Comparison of ENCODE assay signal across 7 mouse cellular contexts in genomic region chr11:120950281-120951202, GRCm38 (mm10). TPM values are rescaled to one million over a fixed set of nuclear protein-coding genes. Genes with fewer than 3 reads are reported as not detected.
DNase-seq lines count a peak whose midpoint lies in the region; ATAC-seq and TF ChIP-seq lines count a peak whose summit lies in the region.

No protein-coding gene starts in this region.

- peak overlapping the region; percentile 3 for H3K9ac ChIP-seq in embryonic facial prominence, embryonic 15.5 days
- peak overlapping the region; percentile 57 for H3K9ac ChIP-seq in limb, embryonic 14.5 days (ENCODE audit: low read depth, low read length, severe bottlenecking)
- peak overlapping the region; percentile 52 for H3K9ac ChIP-seq in midbrain, embryonic 16.5 days (ENCODE audit: low read depth, low read length)

- peak; percentile 91 to 93 for DNase-seq in heart, adult 9 months (ENCODE audit: low spot score in 2 of 2)
- DNase-seq in kidney, adult 9 months, result peak; percentile 89
- DNase-seq in limb, embryonic 14.5 days (ENCODE audit: low spot score), result peak; percentile 91
- DNase-seq in spleen, adult 2 months (ENCODE audit: low read depth in 1 of 2, low spot score in 2 of 2), result peak in 1 of 2 experiments; percentile 58

- peak overlapping the region; percentile 76 for H3K4me3 ChIP-seq in bone marrow, adult 2 months (replicated peaks; ENCODE audit: control insufficient read depth, low read depth, low read length)
- H3K4me3 ChIP-seq in embryonic facial prominence, embryonic 15.5 days (replicated peaks), result peak overlapping the region; percentile 58
- peak overlapping the region; percentile 56 for H3K4me3 ChIP-seq in limb, embryonic 14.5 days (replicated peaks; ENCODE audit: low read length)
- peak overlapping the region; percentile 39 for H3K4me3 ChIP-seq in midbrain, embryonic 16.5 days (ENCODE audit: low read depth, low read length)
- H3K4me3 ChIP-seq in spleen, adult 2 months (ENCODE audit: extremely low read depth, insufficient read depth, insufficient read length), result peak overlapping the region; percentile 46; the same call in 1 of the 2 replicates

- WGBS in bone marrow, adult 2 months, result 14% methylated on average over 39 of the region's 39 CpGs
- WGBS in embryonic facial prominence, embryonic 15.5 days, result 3% methylated on average over 39 of the region's 39 CpGs
- 2% methylated on average over 39 of the region's 39 CpGs for WGBS in limb, embryonic 14.5 days
- 2% methylated on average over 39 of the region's 39 CpGs for WGBS in midbrain, embryonic 16.5 days
- WGBS in spleen, adult 2 months, result 14% methylated on average over 39 of the region's 39 CpGs

- H3K27ac ChIP-seq in bone marrow, adult 2 months (ENCODE audit: control insufficient read depth, insufficient read depth, low read depth, low read length, poor library complexity), result peak overlapping the region; percentile 27
- peak overlapping the region; percentile 71 for H3K27ac ChIP-seq in embryonic facial prominence, embryonic 15.5 days (replicated peaks)
- peak overlapping the region; percentile 67; the same call in 1 of the 2 replicates for H3K27ac ChIP-seq in limb, embryonic 14.5 days (replicated peaks; ENCODE audit: low read depth, low read length)
- H3K27ac ChIP-seq in midbrain, embryonic 16.5 days (ENCODE audit: low read length), result no peak overlapping the region
- H3K27ac ChIP-seq in spleen, adult 2 months (ENCODE audit: insufficient read depth, low read length), result no peak overlapping the region

- no peak for TF ChIP-seq CTCF in bone marrow, adult 2 months (IDR thresholded peaks at IDR 0.05; ENCODE audit: control insufficient read depth, insufficient read depth, low read length)
- TF ChIP-seq CTCF in spleen, adult 2 months (IDR thresholded peaks at IDR 0.05; ENCODE audit: extremely low read depth, insufficient read depth, insufficient read length, insufficient replicate concordance), result no peak

- peak; percentile 80 for ATAC-seq in embryonic facial prominence, embryonic 15.5 days (ENCODE audit: insufficient number of reproducible peaks, low FRiP score, low TSS enrichment, low read depth)
- peak; percentile 86 for ATAC-seq in limb, embryonic 14.5 days (ENCODE audit: low FRiP score, low read depth)
- peak; percentile 54 for ATAC-seq in midbrain, embryonic 16.5 days

- TF ChIP-seq POLR2A in bone marrow, adult 2 months (IDR thresholded peaks at IDR 0.05; ENCODE audit: borderline replicate concordance, control insufficient read depth, low read depth, low read length), result no peak
- 0 out of 2 replicates have a peak, but pooled peaks have one; percentile 17 for TF ChIP-seq POLR2A in limb, embryonic 14.5 days (IDR thresholded peaks at IDR 0.05; ENCODE audit: borderline replicate concordance, extremely low read depth, insufficient read depth, insufficient read length)
- no peak for TF ChIP-seq POLR2A in spleen, adult 2 months (IDR thresholded peaks at IDR 0.05; ENCODE audit: low read depth, low read length)

- peaks cover 7% of the 10 kb centered on the region for H3K36me3 ChIP-seq in embryonic facial prominence, embryonic 15.5 days
- peaks cover 13% of the 10 kb centered on the region for H3K36me3 ChIP-seq in limb, embryonic 14.5 days (ENCODE audit: control insufficient read depth, insufficient read depth, low read length)
- H3K36me3 ChIP-seq in midbrain, embryonic 16.5 days (ENCODE audit: control insufficient read depth, insufficient read depth, low read length), result no peaks in the 10 kb centered on the region
- H3K36me3 ChIP-seq in spleen, adult 2 months (ENCODE audit: control insufficient read depth, insufficient read depth, low read length), result no peaks in the 10 kb centered on the region

- no peaks in the 10 kb centered on the region for H3K9me3 ChIP-seq in embryonic facial prominence, embryonic 15.5 days (replicated peaks)
- no peaks in the 10 kb centered on the region for H3K9me3 ChIP-seq in limb, embryonic 14.5 days (ENCODE audit: control insufficient read depth, low read length)
- no peaks in the 10 kb centered on the region for H3K9me3 ChIP-seq in midbrain, embryonic 16.5 days (replicated peaks; ENCODE audit: control insufficient read depth, low read length, poor library complexity, severe bottlenecking)

- peak overlapping the region; percentile 79 for H3K4me2 ChIP-seq in embryonic facial prominence, embryonic 15.5 days (replicated peaks)
- peak overlapping the region; percentile 83 for H3K4me2 ChIP-seq in limb, embryonic 14.5 days (replicated peaks; ENCODE audit: low read depth, low read length, severe bottlenecking)
- H3K4me2 ChIP-seq in midbrain, embryonic 16.5 days (ENCODE audit: low read length), result peak overlapping the region; percentile 56

- H3K4me1 ChIP-seq in bone marrow, adult 2 months (ENCODE audit: control insufficient read depth, insufficient read depth, low read length), result peaks cover 5% of the 10 kb centered on the region; the same call in 1 of the 2 replicates
- H3K4me1 ChIP-seq in embryonic facial prominence, embryonic 15.5 days, result peaks cover 48% of the 10 kb centered on the region
- H3K4me1 ChIP-seq in limb, embryonic 14.5 days (ENCODE audit: control insufficient read depth, insufficient read depth, low read length), result peaks cover 26% of the 10 kb centered on the region
- peaks cover 7% of the 10 kb centered on the region; the same call in 1 of the 2 replicates for H3K4me1 ChIP-seq in midbrain, embryonic 16.5 days (ENCODE audit: control insufficient read depth, insufficient read depth, low read length)
- H3K4me1 ChIP-seq in spleen, adult 2 months (ENCODE audit: control insufficient read depth, insufficient read depth, insufficient read length), result peaks cover 11% of the 10 kb centered on the region; the same call in 1 of the 2 replicates

- 0 out of 2 replicates have a peak, but pooled peaks cover 7% of the 10 kb centered on the region for H3K27me3 ChIP-seq in embryonic facial prominence, embryonic 15.5 days
- no peaks in the 10 kb centered on the region for H3K27me3 ChIP-seq in limb, embryonic 14.5 days (ENCODE audit: control insufficient read depth, insufficient read depth, low read length)
- peaks cover 24% of the 10 kb centered on the region for H3K27me3 ChIP-seq in midbrain, embryonic 16.5 days (ENCODE audit: control insufficient read depth, insufficient read depth, low read depth, low read length)
- H3K27me3 ChIP-seq in spleen, adult 2 months (ENCODE audit: control insufficient read depth, insufficient read depth, low read length), result 0 out of 2 replicates have a peak, but pooled peaks cover 6% of the 10 kb centered on the region

RNA-seq across cellular contexts. Expression of gene Slc16a3, which starts 2.3 kb away (rescaled TPM):
- 14.3 and 50.1 TPM in 2 replicates for polyA plus RNA-seq in bone marrow, adult 2 months (2011; ENCODE audit: insufficient read depth, insufficient read length, low replicate concordance, missing spikeins)
- 67.2 and 72.2 TPM in 2 replicates for polyA plus RNA-seq in embryonic facial prominence, embryonic 15.5 days (2015; fragmentation: Nextera tagmentation; extraction: Ambion mirVana)
- 69.5 and 111 TPM in 2 replicates for polyA plus RNA-seq in limb, embryonic 14.5 days (2012; rRNA removed)
- 36.3 and 36.4 TPM in 2 replicates for polyA plus RNA-seq in limb, embryonic 14.5 days (2014; fragmentation: Nextera tagmentation; extraction: Ambion mirVana)
- 9.0 and 10.0 TPM in 2 replicates for polyA plus RNA-seq in midbrain, embryonic 16.5 days (2015; fragmentation: Nextera tagmentation; extraction: Ambion mirVana)
- 16.1 and 23.1 TPM in 2 replicates for polyA plus RNA-seq in spleen, adult 2 months (2012; rRNA removed)

RNA-seq across cellular contexts. Expression of gene Ccdc57, which starts 17.9 kb away (rescaled TPM):
- 2.7 and 14.6 TPM in 2 replicates for polyA plus RNA-seq in bone marrow, adult 2 months (2011; ENCODE audit: insufficient read depth, insufficient read length, low replicate concordance, missing spikeins)
- 6.2 and 7.4 TPM in 2 replicates for polyA plus RNA-seq in embryonic facial prominence, embryonic 15.5 days (2015; fragmentation: Nextera tagmentation; extraction: Ambion mirVana)
- 5.4 and 7.1 TPM in 2 replicates for polyA plus RNA-seq in limb, embryonic 14.5 days (2012; rRNA removed)
- polyA plus RNA-seq in limb, embryonic 14.5 days (2014; fragmentation: Nextera tagmentation; extraction: Ambion mirVana), result 3.8 and 5.1 TPM in 2 replicates
- polyA plus RNA-seq in midbrain, embryonic 16.5 days (2015; fragmentation: Nextera tagmentation; extraction: Ambion mirVana), result 6.8 and 7.1 TPM in 2 replicates
- polyA plus RNA-seq in spleen, adult 2 months (2012; rRNA removed), result 0.47 and 0.78 TPM in 2 replicates

RNA-seq across cellular contexts. Expression of gene Csnk1d, which starts 40.6 kb away (rescaled TPM):
- polyA plus RNA-seq in bone marrow, adult 2 months (2011; ENCODE audit: insufficient read depth, insufficient read length, low replicate concordance, missing spikeins), result 35.6 and 58.3 TPM in 2 replicates
- polyA plus RNA-seq in embryonic facial prominence, embryonic 15.5 days (2015; fragmentation: Nextera tagmentation; extraction: Ambion mirVana), result 123 and 125 TPM in 2 replicates
- polyA plus RNA-seq in limb, embryonic 14.5 days (2012; rRNA removed), result 140 and 148 TPM in 2 replicates
- 65.8 and 74.9 TPM in 2 replicates for polyA plus RNA-seq in limb, embryonic 14.5 days (2014; fragmentation: Nextera tagmentation; extraction: Ambion mirVana)
- polyA plus RNA-seq in midbrain, embryonic 16.5 days (2015; fragmentation: Nextera tagmentation; extraction: Ambion mirVana), result 153 and 161 TPM in 2 replicates
- 48.6 and 49.2 TPM in 2 replicates for polyA plus RNA-seq in spleen, adult 2 months (2012; rRNA removed)

Comparison
In these comparisons a context has a peak if more than half of its experiments do, and no peak if none do; other contexts are left out.
1. H3K27ac ChIP-seq: peak in bone marrow, adult 2 months (single experiment), embryonic facial prominence, embryonic 15.5 days (single experiment) and limb, embryonic 14.5 days (single experiment); none in midbrain, embryonic 16.5 days (single experiment) and spleen, adult 2 months (single experiment).
2. H3K9ac ChIP-seq: peak in every context shown above with its lines; median percentile 57 in limb, embryonic 14.5 days; 52 in midbrain, embryonic 16.5 days; 3 in embryonic facial prominence, embryonic 15.5 days.
3. Peak in every context shown above with its lines, with median percentiles within 50 percentile points of each other: H3K4me3 ChIP-seq, ATAC-seq and H3K4me2 ChIP-seq.